7 mouse cellular contexts compared by ENCODE assay signal in genomic region chr8:128362940-128363595, GRCm38 (mm10). TPM values are rescaled to one million over a fixed set of nuclear protein-coding genes. Genes with fewer than 3 reads are reported as not detected.
A peak's percentile ranks its signal among the peaks of the same experiment; 100 is the strongest.
DNase-seq lines count a peak whose midpoint lies in the region; ATAC-seq and TF ChIP-seq lines count a peak whose summit lies in the region.

No protein-coding gene starts in this region.

- H3K79me2 ChIP-seq in heart, adult 2 months (replicated peaks; ENCODE audit: control insufficient read depth, insufficient read depth, low read length) = peaks cover 12% of the 10 kb centered on the region; the same call in 1 of the 2 replicates

- TF ChIP-seq EP300 in heart, adult 2 months (IDR thresholded peaks at IDR 0.05; ENCODE audit: insufficient read depth, low read depth, low read length) = peak; percentile 91

- H3K36me3 ChIP-seq in embryonic facial prominence, embryonic 11.5 days (replicated peaks; ENCODE audit: control insufficient read depth, insufficient read depth, low read depth, low read length) = no peaks in the 10 kb centered on the region
- H3K36me3 ChIP-seq in heart, adult 2 months (ENCODE audit: control insufficient read depth, insufficient read depth, low read length) = peaks cover 58% of the 10 kb centered on the region
- H3K36me3 ChIP-seq in kidney, adult 2 months (ENCODE audit: control insufficient read depth, insufficient read depth, low read length) = peaks cover 2% of the 10 kb centered on the region; the same call in 1 of the 2 replicates
- no peaks in the 10 kb centered on the region for H3K36me3 ChIP-seq in limb, embryonic 12.5 days
- H3K36me3 ChIP-seq in midbrain, embryonic 16.5 days (ENCODE audit: control insufficient read depth, insufficient read depth, low read length) = no peaks in the 10 kb centered on the region

- H3K4me1 ChIP-seq in embryonic facial prominence, embryonic 11.5 days (ENCODE audit: control insufficient read depth, insufficient read depth, low read length) = no peaks in the 10 kb centered on the region
- peaks cover 15% of the 10 kb centered on the region for H3K4me1 ChIP-seq in heart, adult 2 months (ENCODE audit: control insufficient read depth, insufficient read depth, low read length)
- no peaks in the 10 kb centered on the region; the same call in none of the 2 replicates for H3K4me1 ChIP-seq in kidney, adult 2 months (ENCODE audit: control insufficient read depth, insufficient read depth, low read length)
- H3K4me1 ChIP-seq in limb, embryonic 12.5 days (replicated peaks) = peaks cover 26% of the 10 kb centered on the region
- peaks cover 35% of the 10 kb centered on the region for H3K4me1 ChIP-seq in midbrain, embryonic 16.5 days (ENCODE audit: control insufficient read depth, insufficient read depth, low read length)

- ATAC-seq in embryonic facial prominence, embryonic 11.5 days (replicated peaks; ENCODE audit: insufficient number of reproducible peaks, low FRiP score, low TSS enrichment, low read depth) = no peak
- ATAC-seq in limb, embryonic 12.5 days (ENCODE audit: insufficient number of reproducible peaks, insufficient read depth, low FRiP score, low TSS enrichment, low read depth) = no peak
- ATAC-seq in midbrain, embryonic 16.5 days = no peak

- H3K9me3 ChIP-seq in embryonic facial prominence, embryonic 11.5 days (replicated peaks; ENCODE audit: control insufficient read depth, low read length) = no peaks in the 10 kb centered on the region
- no peaks in the 10 kb centered on the region for H3K9me3 ChIP-seq in limb, embryonic 12.5 days
- no peaks in the 10 kb centered on the region for H3K9me3 ChIP-seq in midbrain, embryonic 16.5 days (replicated peaks; ENCODE audit: control insufficient read depth, low read length, poor library complexity, severe bottlenecking)

- H3K4me2 ChIP-seq in embryonic facial prominence, embryonic 11.5 days (ENCODE audit: low read depth, low read length) = peak overlapping the region; percentile 19; the same call in 1 of the 2 replicates
- peak overlapping the region; percentile 97 for H3K4me2 ChIP-seq in limb, embryonic 12.5 days
- peak overlapping the region; percentile 53 for H3K4me2 ChIP-seq in midbrain, embryonic 16.5 days (ENCODE audit: low read length)

- TF ChIP-seq POLR2A in heart, adult 2 months (IDR thresholded peaks at IDR 0.05; ENCODE audit: insufficient read depth, low read depth, low read length) = no peak
- no peak for TF ChIP-seq POLR2A in kidney, adult 2 months (IDR thresholded peaks at IDR 0.05; ENCODE audit: low read depth, low read length)

- H3K4me3 ChIP-seq in embryonic facial prominence, embryonic 11.5 days (ENCODE audit: low read depth, low read length) = no peak overlapping the region
- H3K4me3 ChIP-seq in heart, adult 2 months = peak overlapping the region; percentile 93
- H3K4me3 ChIP-seq in kidney, adult 2 months (ENCODE audit: insufficient read depth, low read depth, low read length) = peak overlapping the region; percentile 41
- peak overlapping the region; percentile 15 for H3K4me3 ChIP-seq in limb, embryonic 12.5 days (replicated peaks)
- peak overlapping the region; percentile 32 for H3K4me3 ChIP-seq in midbrain, embryonic 16.5 days (ENCODE audit: low read depth, low read length)

- WGBS in embryonic facial prominence, embryonic 11.5 days = 14% methylated on average over 11 of the region's 11 CpGs
- 2% methylated on average over 11 of the region's 11 CpGs for WGBS in heart, adult 2 months
- 9% methylated on average over 11 of the region's 11 CpGs for WGBS in kidney, adult 2 months
- WGBS in limb, embryonic 12.5 days = 7% methylated on average over 11 of the region's 11 CpGs
- WGBS in midbrain, embryonic 16.5 days = 8% methylated on average over 11 of the region's 11 CpGs

- intact Hi-C loops in heart, adult 2 months (cut with DNase I) = loop anchor here (1.0 to 5.0 kb wide), 4 partner anchors 54 to 1172 kb away; no protein-coding TSS in a partner anchor

- no peak overlapping the region; the same call in 1 of the 2 replicates for H3K9ac ChIP-seq in embryonic facial prominence, embryonic 11.5 days (replicated peaks; ENCODE audit: low read length)
- H3K9ac ChIP-seq in heart, adult 2 months (ENCODE audit: low read depth, low read length) = peak overlapping the region; percentile 70
- H3K9ac ChIP-seq in limb, embryonic 12.5 days (replicated peaks) = no peak overlapping the region
- peak overlapping the region; percentile 34 for H3K9ac ChIP-seq in midbrain, embryonic 16.5 days (ENCODE audit: low read depth, low read length)

- no peaks in the 10 kb centered on the region for H3K27me3 ChIP-seq in embryonic facial prominence, embryonic 11.5 days (ENCODE audit: control insufficient read depth, insufficient read depth, low read length)
- H3K27me3 ChIP-seq in heart, adult 2 months (ENCODE audit: control insufficient read depth, insufficient read depth, low read length) = no peaks in the 10 kb centered on the region
- no peaks in the 10 kb centered on the region for H3K27me3 ChIP-seq in kidney, adult 2 months (replicated peaks; ENCODE audit: control insufficient read depth, insufficient read depth, low read length)
- peaks cover 10% of the 10 kb centered on the region for H3K27me3 ChIP-seq in limb, embryonic 12.5 days
- no peaks in the 10 kb centered on the region for H3K27me3 ChIP-seq in midbrain, embryonic 16.5 days (ENCODE audit: control insufficient read depth, insufficient read depth, low read depth, low read length)

- peak; percentile 88 for DNase-seq in adrenal gland, postnatal 14 days
- peak; percentile 88 for DNase-seq in embryonic facial prominence, embryonic 11.5 days (ENCODE audit: low spot score)
- peak; percentile 78 to 83 for DNase-seq in heart, adult 2 months
- DNase-seq in kidney, adult 2 months = peak; percentile 91
- peak; percentile 46 to 73 for DNase-seq in spleen, postnatal 10 days (ENCODE audit: low spot score in 2 of 2)

- peak; percentile 97 for TF ChIP-seq CTCF in heart, adult 2 months (IDR thresholded peaks at IDR 0.05)
- peak; percentile 91 for TF ChIP-seq CTCF in kidney, adult 2 months (conservative IDR thresholded peaks at IDR 0.05; ENCODE audit: insufficient read depth, insufficient read length, low read depth, low read length)

- H3K27ac ChIP-seq in embryonic facial prominence, embryonic 11.5 days (replicated peaks; ENCODE audit: low read depth, low read length) = no peak overlapping the region
- H3K27ac ChIP-seq in heart, adult 2 months = peak overlapping the region; percentile 99
- peak overlapping the region; percentile 35 for H3K27ac ChIP-seq in kidney, adult 2 months (ENCODE audit: insufficient read depth, low read depth, low read length)
- no peak overlapping the region for H3K27ac ChIP-seq in limb, embryonic 12.5 days
- H3K27ac ChIP-seq in midbrain, embryonic 16.5 days (ENCODE audit: low read length) = peak overlapping the region; percentile 40; the same call in 1 of the 2 replicates

RNA-seq across cellular contexts. Expression of gene Nrp1, which starts 4.7 kb away (rescaled TPM):
- total RNA-seq in adrenal gland, postnatal 14 days (2021) = 102 and 123 TPM in 2 replicates
- 42.8 and 42.9 TPM in 2 replicates for polyA plus RNA-seq in embryonic facial prominence, embryonic 11.5 days (2014; fragmentation: Nextera tagmentation; extraction: Ambion mirVana)
- 100 to 1,000 TPM; 115 TPM for total RNA-seq in heart, adult 2 months (2021)
- polyA plus RNA-seq in heart, adult 2 months (2012; rRNA removed) = 64.5 and 101 TPM in 2 replicates
- 46.1 and 54.3 TPM in 2 replicates for polyA plus RNA-seq in kidney, adult 2 months (2012; rRNA removed)
- polyA plus RNA-seq in limb, embryonic 12.5 days (2016; fragmentation: Nextera tagmentation; extraction: Ambion mirVana) = 50.6 and 52.1 TPM in 2 replicates
- 81.3 and 85.8 TPM in 2 replicates for polyA plus RNA-seq in midbrain, embryonic 16.5 days (2015; fragmentation: Nextera tagmentation; extraction: Ambion mirVana)

Comparison
In these comparisons a context has a peak if more than half of its experiments do, and no peak if none do; other contexts are left out.
1. H3K27ac ChIP-seq: peak in heart, adult 2 months (single experiment), kidney, adult 2 months (single experiment) and midbrain, embryonic 16.5 days (single experiment); none in embryonic facial prominence, embryonic 11.5 days (single experiment) and limb, embryonic 12.5 days (single experiment).
2. H3K4me2 ChIP-seq: peak in every context shown above with its lines; median percentile 97 in limb, embryonic 12.5 days; 53 in midbrain, embryonic 16.5 days; 19 in embryonic facial prominence, embryonic 11.5 days.
3. H3K9ac ChIP-seq: peak in heart, adult 2 months (single experiment) and midbrain, embryonic 16.5 days (single experiment); none in embryonic facial prominence, embryonic 11.5 days (single experiment) and limb, embryonic 12.5 days (single experiment).
4. Peak in every context shown above with its lines, with median percentiles within 50 percentile points of each other: DNase-seq.